Mouse (Mus musculus) lung, adult 2 months (tissue): ENCODE measurements around the gene Pcolce.

Experiments used
- CTCF ChIP-seq: fragments of 200-500 bp; IDR thresholded peaks from 2 replicates; pipeline ENCODE4 v1.5.1; 2011; ENCODE audit warnings: mild to moderate bottlenecking, low read length, control low read depth; ENCODE audit not compliant: insufficient read depth
- POLR2A ChIP-seq: fragments of 200-500 bp; IDR thresholded peaks from 2 replicates; pipeline ENCODE4 v1.6.1; 2011; ENCODE audit warnings: low read depth, mild to moderate bottlenecking, control low read depth, low read length, borderline replicate concordance; ENCODE audit errors: extremely low read depth

DNA sequence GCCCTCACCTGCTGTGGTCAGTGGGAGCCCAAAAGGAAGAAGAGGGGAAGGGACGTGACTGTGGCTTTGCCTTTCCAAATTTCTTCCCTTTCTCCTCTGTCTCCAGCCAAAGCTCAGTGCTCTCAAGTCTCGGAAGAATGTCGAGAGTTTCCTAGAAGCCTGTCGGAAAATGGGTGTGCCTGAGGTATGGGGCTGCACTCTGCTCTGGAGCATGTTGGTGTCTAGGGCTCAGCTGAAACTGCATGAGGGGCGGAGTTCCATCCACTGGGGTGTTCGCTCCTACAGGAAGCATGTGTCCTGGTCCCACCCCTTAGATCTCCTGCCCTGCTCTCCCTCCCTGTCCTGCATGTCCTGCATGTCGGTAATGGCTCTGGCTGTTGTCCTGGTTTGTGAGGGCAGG, 25.9 kb upstream of the Pcolce start:
- TF ChIP-seq CTCF: no peak
- TF ChIP-seq POLR2A: no peak
